Mouse (Mus musculus) intestine, embryonic 16.5 days (tissue): ENCODE measurements around the gene Gm21915. TPM values are rescaled to one million over a fixed set of nuclear protein-coding genes. Genes with fewer than 3 reads are reported as not detected.

Experiments
- polyA plus RNA-seq: library from polyadenylated mRNA; unstranded; fragments of >200 nt; fragmentation: Nextera tagmentation; extraction: Ambion mirVana; gene quantifications from 2 replicates; pipeline ENCODE4 v1.2.1, GENCODE M21; 2015

Gene Gm21915
- polyA plus RNA-seq, 1 experiment from 2014 or later, result not detected

Other genes with a start within 250 kb of the Gm21915 start
- gene Gramd1b, start 139.2 kb upstream of the Gm21915 start, polyA plus RNA-seq, result 4.9 and 6.0 TPM in 2 replicates
- gene Clmp, start 15.3 kb downstream of the Gm21915 start, polyA plus RNA-seq, result 20.9 and 22.2 TPM in 2 replicates
- 2,348 and 2,439 TPM in 2 replicates for gene Hspa8, start 130.4 kb downstream of the Gm21915 start, polyA plus RNA-seq
- gene Bsx, start 203.5 kb downstream of the Gm21915 start, polyA plus RNA-seq, result not detected in 2 replicates